Comparison of ENCODE assay signal across 8 mouse cellular contexts in genomic region chr9:119334324-119334723, GRCm38 (mm10). TPM values are rescaled to one million over a fixed set of nuclear protein-coding genes. Genes with fewer than 3 reads are reported as not detected.
DNase-seq lines count a peak whose midpoint lies in the region; ATAC-seq lines count a peak whose summit lies in the region.

No protein-coding gene starts in this region.

- H3K4me2 ChIP-seq in heart, embryonic 15.5 days: peak overlapping the region; percentile 34

- no peak overlapping the region for H3K4me3 ChIP-seq in heart, embryonic 15.5 days
- no peak overlapping the region for H3K4me3 ChIP-seq in limb, embryonic 10.5 days

- no peaks in the 10 kb centered on the region for H3K27me3 ChIP-seq in heart, embryonic 15.5 days
- H3K27me3 ChIP-seq in limb, embryonic 10.5 days (ENCODE audit: low read depth, poor library complexity, severe bottlenecking): peaks cover 13% of the 10 kb centered on the region

- peak; percentile 35 to 55 for DNase-seq in left cerebral cortex, adult 18-20 months (ENCODE audit: low spot score in 2 of 2)
- no peak for DNase-seq in left cerebral cortex, postnatal 4 days
- peak; percentile 39 to 60 for DNase-seq in left cerebral cortex, postnatal 14 days (ENCODE audit: low spot score in 2 of 2)
- DNase-seq in naive thymus-derived CD4-positive, alpha-beta T cell, adult 2 months (ENCODE audit: low read depth): peak; percentile 57
- DNase-seq in limb, embryonic 10.5 days (ENCODE audit: low spot score): no peak
- DNase-seq in embryo, embryonic 10.5 days (ENCODE audit: low spot score): no peak

- H3K36me3 ChIP-seq in heart, embryonic 15.5 days: no peaks in the 10 kb centered on the region
- H3K36me3 ChIP-seq in limb, embryonic 10.5 days: no peaks in the 10 kb centered on the region

- no peaks in the 10 kb centered on the region for H3K9me3 ChIP-seq in heart, embryonic 15.5 days (replicated peaks)
- H3K9me3 ChIP-seq in limb, embryonic 10.5 days (replicated peaks): no peaks in the 10 kb centered on the region

- peak; percentile 70 for ATAC-seq in activated CD4-positive, CD25-positive, alpha-beta regulatory T cell, adult 4 months
- peak; percentile 25; the same call in 1 of the 2 replicates for ATAC-seq in heart, embryonic 15.5 days (replicated peaks; ENCODE audit: insufficient number of reproducible peaks, insufficient read depth, low FRiP score, low read depth)

- H3K4me1 ChIP-seq in heart, embryonic 15.5 days (replicated peaks): peaks cover 16% of the 10 kb centered on the region
- H3K4me1 ChIP-seq in limb, embryonic 10.5 days: peaks cover 4% of the 10 kb centered on the region

- intact Hi-C loops in left cerebral cortex, postnatal 4 days (cut with DNase I): no loop called here
- intact Hi-C loops in left cerebral cortex, postnatal 14 days (cut with DNase I): no loop called here

- WGBS in heart, embryonic 15.5 days: 28% methylated on average over 10 of the region's 10 CpGs
- 66% methylated on average over 10 of the region's 10 CpGs for WGBS in limb, embryonic 10.5 days

- H3K27ac ChIP-seq in heart, embryonic 15.5 days: peak overlapping the region; percentile 68
- no peak overlapping the region for H3K27ac ChIP-seq in limb, embryonic 10.5 days

- no peak overlapping the region for H3K9ac ChIP-seq in heart, embryonic 15.5 days

RNA-seq across cellular contexts. Expression of gene Acaa1a, which starts 5.2 kb away (rescaled TPM):
- total RNA-seq in left cerebral cortex, adult 18-20 months (2021): 10 to 100 TPM; 63.9 to 70.5 TPM
- 10 to 100 TPM; 58.3 to 73.2 TPM for total RNA-seq in left cerebral cortex, postnatal 4 days (2021)
- 10 to 100 TPM; 34.5 to 53.6 TPM for polyA plus RNA-seq in activated CD4-positive, CD25-positive, alpha-beta regulatory T cell, adult 4 months (2017; shearing (Covaris generic))
- 81.5 and 100 TPM in 2 replicates for polyA plus RNA-seq in heart, embryonic 15.5 days (2015; fragmentation: Nextera tagmentation; extraction: Ambion mirVana)
- 10 to 100 TPM; 67.2 to 73.8 TPM for total RNA-seq in left cerebral cortex, postnatal 14 days (2021)
- polyA plus RNA-seq in limb, embryonic 10.5 days (2016; fragmentation: Nextera tagmentation; extraction: Ambion mirVana): 71.6 and 78.2 TPM in 2 replicates

RNA-seq across cellular contexts. Expression of gene Myd88, which starts 6.9 kb away (rescaled TPM):
- total RNA-seq in left cerebral cortex, adult 18-20 months (2021): 1 to 10 TPM; 6.5 to 7.9 TPM
- 1 to 10 TPM; 4.8 to 5.2 TPM for total RNA-seq in left cerebral cortex, postnatal 4 days (2021)
- polyA plus RNA-seq in activated CD4-positive, CD25-positive, alpha-beta regulatory T cell, adult 4 months (2017; shearing (Covaris generic)): 10 to 100 TPM; 75.2 to 83.3 TPM
- 14.9 and 20.0 TPM in 2 replicates for polyA plus RNA-seq in heart, embryonic 15.5 days (2015; fragmentation: Nextera tagmentation; extraction: Ambion mirVana)
- 1 to 10 TPM; 5.5 to 5.8 TPM for total RNA-seq in left cerebral cortex, postnatal 14 days (2021)
- 7.6 and 9.2 TPM in 2 replicates for polyA plus RNA-seq in limb, embryonic 10.5 days (2016; fragmentation: Nextera tagmentation; extraction: Ambion mirVana)

RNA-seq across cellular contexts. Expression of gene Oxsr1, which starts 12.1 kb away (rescaled TPM):
- 10 to 100 TPM; 32.1 to 33.8 TPM for total RNA-seq in left cerebral cortex, adult 18-20 months (2021)
- total RNA-seq in left cerebral cortex, postnatal 4 days (2021): 10 to 100 TPM; 53.4 to 53.8 TPM
- polyA plus RNA-seq in activated CD4-positive, CD25-positive, alpha-beta regulatory T cell, adult 4 months (2017; shearing (Covaris generic)): 1 to 10 TPM; 7.0 to 7.2 TPM
- 6.7 and 8.6 TPM in 2 replicates for polyA plus RNA-seq in heart, embryonic 15.5 days (2015; fragmentation: Nextera tagmentation; extraction: Ambion mirVana)
- 10 to 100 TPM; 33.2 to 36.4 TPM for total RNA-seq in left cerebral cortex, postnatal 14 days (2021)
- 11.9 and 12.1 TPM in 2 replicates for polyA plus RNA-seq in limb, embryonic 10.5 days (2016; fragmentation: Nextera tagmentation; extraction: Ambion mirVana)

RNA-seq across cellular contexts. Expression of gene Xylb, which starts 22.9 kb away (rescaled TPM):
- 1 to 10 TPM; 4.1 to 4.3 TPM for total RNA-seq in left cerebral cortex, adult 18-20 months (2021)
- 1 to 10 TPM; 2.9 to 3.5 TPM for total RNA-seq in left cerebral cortex, postnatal 4 days (2021)
- under 1 TPM; 0.36 TPM for polyA plus RNA-seq in activated CD4-positive, CD25-positive, alpha-beta regulatory T cell, adult 4 months (2017; shearing (Covaris generic))
- polyA plus RNA-seq in heart, embryonic 15.5 days (2015; fragmentation: Nextera tagmentation; extraction: Ambion mirVana): 1.1 and 2.6 TPM in 2 replicates
- total RNA-seq in left cerebral cortex, postnatal 14 days (2021): 1 to 10 TPM; 3.8 to 3.9 TPM
- polyA plus RNA-seq in limb, embryonic 10.5 days (2016; fragmentation: Nextera tagmentation; extraction: Ambion mirVana): 11.4 and 12.8 TPM in 2 replicates

RNA-seq across cellular contexts. Expression of gene Slc22a14, which starts 31.0 kb away (rescaled TPM):
- total RNA-seq in left cerebral cortex, adult 18-20 months (2021): not detected
- total RNA-seq in left cerebral cortex, postnatal 4 days (2021): not detected
- polyA plus RNA-seq in activated CD4-positive, CD25-positive, alpha-beta regulatory T cell, adult 4 months (2017; shearing (Covaris generic)): not detected
- 0.11 and 0.25 TPM in 2 replicates for polyA plus RNA-seq in heart, embryonic 15.5 days (2015; fragmentation: Nextera tagmentation; extraction: Ambion mirVana)
- not detected for total RNA-seq in left cerebral cortex, postnatal 14 days (2021)
- not detected in 2 replicates for polyA plus RNA-seq in limb, embryonic 10.5 days (2016; fragmentation: Nextera tagmentation; extraction: Ambion mirVana)

Comparison
In these comparisons a context has a peak if more than half of its experiments do, and no peak if none do; other contexts are left out.
1. DNase-seq: peak in left cerebral cortex, adult 18-20 months (2 of 2), left cerebral cortex, postnatal 14 days (2 of 2) and naive thymus-derived CD4-positive, alpha-beta T cell, adult 2 months (single experiment); none in left cerebral cortex, postnatal 4 days (single experiment), limb, embryonic 10.5 days (single experiment) and embryo, embryonic 10.5 days (single experiment).